Mouse (Mus musculus) cerebellum, postnatal 14 days (tissue): Measurements from ENCODE around the gene Ampd3.

Experiments
- DNase-seq, 2 experiments: peaks; one replicate each; pipeline ENCODE4 v3.0.0; 2021; ENCODE audit warnings: mixed read lengths in 2 of 2

Ampd3 gene

DNA sequence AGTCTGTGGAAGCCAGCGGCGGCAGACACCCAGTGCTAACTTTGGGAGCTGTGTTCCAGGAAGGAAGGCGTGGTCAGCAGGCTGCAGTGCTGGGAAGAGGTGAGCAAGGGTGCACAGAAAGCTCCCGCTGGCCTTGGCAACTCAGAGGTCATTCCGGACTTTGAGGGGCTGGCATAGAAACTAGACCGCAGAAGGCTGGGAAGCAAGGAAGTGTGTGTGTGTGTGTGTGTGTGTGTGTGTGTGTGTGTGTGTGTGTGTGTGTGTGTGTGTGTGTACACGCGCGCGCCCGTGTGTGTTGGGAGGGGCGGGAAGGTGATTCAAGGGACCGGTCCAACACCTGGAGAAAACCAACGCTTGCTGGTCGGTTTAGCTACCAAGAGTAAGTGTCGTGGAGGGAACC is at the start of gene Ampd3:
Gene Ampd3, plus strand, starts transcription at position 206 of the 400 bp plus-strand sequence.
- DNase-seq: peak; percentile 47 to 50

DNA sequence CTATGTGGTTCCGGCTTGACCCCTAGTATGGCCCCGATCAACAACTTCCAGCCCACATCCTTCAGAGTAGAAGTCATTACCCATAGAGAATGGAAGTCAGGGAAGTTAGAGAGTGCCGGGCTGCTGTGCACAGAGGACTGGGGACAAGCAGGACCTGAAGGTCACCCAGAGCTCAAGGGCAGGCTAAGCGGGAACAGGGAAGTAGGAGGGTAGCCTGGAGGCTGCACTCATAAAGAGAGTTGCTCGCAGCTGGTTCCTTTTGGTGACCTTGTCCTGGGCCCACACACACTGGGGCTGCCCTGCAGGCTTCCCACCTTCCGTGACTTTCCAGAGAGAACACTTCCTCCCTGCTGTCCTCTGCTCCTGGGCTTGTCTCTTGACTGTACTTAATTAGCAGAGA is 49.5 kb upstream of the Ampd3 start:
- no peak for DNase-seq

DNA sequence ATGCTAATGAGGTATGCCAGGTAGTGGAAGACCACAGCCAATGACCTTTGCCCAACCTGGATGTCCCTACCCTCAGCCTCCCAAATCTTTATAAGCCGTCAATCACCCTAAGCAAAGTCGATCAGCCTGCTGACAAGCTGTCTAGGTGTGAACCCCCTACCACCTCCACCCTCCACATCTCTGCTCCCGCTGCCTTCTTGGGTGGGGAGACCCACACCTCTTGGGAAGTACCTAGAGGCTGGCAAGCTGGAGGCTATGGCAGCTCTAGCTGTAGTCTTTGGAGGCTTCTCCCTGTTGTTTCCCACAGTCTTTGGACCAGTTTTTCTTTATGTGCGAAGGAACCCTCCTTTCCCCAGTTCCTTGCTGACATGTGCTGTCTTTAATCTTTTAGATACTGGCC is 48.1 kb upstream of the Ampd3 start:
- DNase-seq: no peak

DNA sequence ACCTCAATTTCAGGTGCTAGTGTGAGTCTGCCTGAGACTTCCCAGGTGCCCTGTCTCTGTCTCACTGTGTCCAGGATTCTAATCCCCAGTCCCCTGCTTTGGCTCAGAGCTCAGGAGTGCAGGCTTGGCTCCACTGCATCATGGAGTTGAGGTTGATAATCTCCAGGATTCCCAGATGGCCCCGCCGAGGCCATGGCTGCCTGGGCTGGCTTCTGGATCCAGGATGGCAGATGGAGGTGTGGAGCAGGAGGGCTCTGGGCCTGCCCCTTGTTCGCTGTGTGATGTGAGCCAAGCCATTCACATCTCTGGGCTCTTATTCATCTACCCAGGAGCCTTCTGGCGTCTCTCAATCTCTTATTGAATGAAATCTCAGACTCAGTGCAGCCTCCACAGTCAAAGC is 45.8 kb upstream of the Ampd3 start:
- peak; percentile 74 to 82 for DNase-seq

DNA sequence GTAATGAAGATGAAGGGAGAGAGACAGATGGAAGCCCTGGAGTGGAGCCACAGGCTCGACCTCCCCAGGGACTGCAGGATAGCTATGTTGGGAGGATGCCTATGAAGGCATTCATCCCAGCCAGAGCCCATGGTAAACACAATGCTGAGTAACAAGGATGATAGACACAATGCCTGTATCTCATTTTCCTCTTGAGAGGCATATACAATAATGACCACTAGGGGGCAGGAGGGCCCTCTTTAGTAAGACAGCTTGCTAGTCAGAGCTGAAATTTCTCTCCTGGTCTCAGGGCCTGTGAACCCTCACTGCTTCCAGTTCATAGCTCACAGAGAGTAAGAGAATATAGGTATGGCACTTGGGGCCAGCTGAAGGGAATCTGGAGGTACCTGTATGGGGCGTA is 41.0 kb upstream of the Ampd3 start:
- peak; percentile 82 to 86 for DNase-seq

DNA sequence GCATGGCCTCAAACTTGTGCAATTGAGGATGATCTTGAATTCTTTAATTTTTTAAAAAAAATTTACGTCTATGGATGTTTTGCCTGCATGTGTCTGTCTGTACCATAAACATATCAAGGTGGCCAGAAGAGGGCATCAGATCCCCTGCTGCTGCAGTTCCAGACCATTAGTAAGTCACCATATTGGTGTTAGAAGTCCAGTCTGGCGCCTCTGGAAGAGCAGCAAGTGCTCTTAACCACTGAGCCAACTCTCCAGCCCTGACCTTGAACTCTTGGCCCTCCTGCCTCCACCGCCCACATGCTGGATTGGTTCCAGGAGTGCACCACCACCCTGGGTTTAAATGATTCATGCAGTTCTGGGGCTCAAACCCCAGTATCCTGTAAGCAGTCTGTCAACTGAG is 39.1 kb upstream of the Ampd3 start:
- peak; percentile 28 to 40 for DNase-seq

DNA sequence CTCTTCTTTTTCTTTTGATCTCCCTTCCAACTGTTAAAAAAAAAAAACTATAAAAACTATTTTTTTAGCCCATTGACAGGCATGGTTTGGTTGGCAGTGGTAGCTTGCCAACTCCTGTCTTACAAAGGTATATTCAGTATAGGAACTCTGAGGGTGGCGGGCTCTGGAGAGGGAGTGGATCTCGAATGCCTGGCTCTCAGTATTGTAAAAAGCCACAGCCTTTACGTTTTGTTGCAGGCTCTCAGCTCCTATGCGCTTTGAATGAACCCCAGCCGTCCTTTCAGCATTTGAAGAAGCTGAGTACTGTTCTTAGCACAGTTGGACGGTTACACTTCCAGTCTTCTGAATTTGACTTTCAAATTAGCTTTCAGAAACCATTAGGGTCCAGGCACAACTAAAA is 38.7 kb upstream of the Ampd3 start:
- no peak for DNase-seq

DNA sequence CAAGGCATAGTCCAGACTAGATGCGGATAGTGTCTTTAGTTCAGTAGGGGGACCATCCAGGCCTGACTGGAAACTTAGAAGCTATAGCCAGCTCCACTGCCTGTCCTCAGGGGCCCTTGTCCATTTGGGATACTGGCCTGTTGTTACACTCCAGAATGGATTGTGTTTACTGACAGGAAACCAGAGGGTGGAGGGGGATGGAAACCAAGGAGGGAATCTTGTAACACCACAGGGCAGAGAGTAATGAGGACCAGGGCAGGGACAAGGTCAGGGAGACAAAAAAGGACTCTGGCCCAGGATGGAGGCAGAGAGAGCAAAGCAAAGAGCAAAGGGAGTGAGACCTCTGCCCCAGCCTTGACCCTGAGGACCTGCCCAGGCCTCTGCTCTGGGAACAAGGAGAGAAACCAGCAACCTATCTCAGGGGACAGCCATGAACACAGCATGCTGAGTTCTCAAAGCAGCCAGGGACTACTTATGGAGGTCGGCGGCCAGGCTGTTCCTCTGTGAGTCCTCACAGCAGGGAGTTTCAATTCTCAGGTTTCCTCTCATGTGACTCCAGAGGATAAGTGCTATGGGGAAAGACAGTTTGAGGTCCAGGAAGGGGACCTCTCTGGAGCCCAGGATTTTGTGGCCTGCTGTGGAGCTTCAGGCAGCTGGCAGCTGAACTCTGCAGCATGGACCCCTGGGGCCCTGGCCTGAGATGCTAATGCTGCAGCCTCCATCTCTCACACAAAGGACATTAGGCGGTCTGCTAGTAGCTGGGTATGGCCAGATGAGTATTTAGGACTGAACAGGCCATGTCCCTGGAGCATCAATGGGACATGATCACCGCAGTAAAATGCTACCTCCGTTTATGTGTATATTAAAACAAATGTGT is 36.7 kb upstream of the Ampd3 start:
- DNase-seq: no peak

DNA sequence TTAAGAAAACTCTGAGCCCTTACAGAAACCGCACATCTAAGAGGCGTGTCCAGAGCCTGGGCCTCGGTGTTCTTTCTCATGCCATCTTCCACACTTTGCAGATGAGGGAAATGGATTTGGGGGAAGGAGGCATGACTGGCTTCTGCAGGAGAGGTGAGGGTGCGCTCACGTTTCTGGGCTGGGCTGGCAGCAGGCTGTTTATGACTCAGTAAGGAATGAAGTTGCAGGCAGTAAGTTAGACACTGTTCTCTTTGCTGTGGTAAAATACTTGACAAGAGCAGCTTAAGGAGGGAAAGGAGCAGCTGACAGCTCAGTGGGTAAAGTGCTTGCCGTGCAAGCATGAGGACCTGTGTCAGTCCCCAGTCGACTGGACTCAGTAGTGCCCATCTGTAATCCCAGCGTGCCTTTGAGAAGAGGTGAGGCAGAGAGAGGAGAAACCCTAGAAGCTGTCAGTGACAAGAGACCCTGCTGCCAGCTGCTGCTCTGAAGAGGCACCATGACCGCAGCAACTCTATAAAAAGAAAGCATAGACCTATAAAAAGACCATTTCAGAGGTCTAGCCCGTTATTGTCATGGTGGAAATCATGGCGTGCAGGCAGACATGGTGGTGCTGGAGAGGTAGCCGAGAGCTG is 35.9 kb upstream of the Ampd3 start:
- DNase-seq: no peak

DNA sequence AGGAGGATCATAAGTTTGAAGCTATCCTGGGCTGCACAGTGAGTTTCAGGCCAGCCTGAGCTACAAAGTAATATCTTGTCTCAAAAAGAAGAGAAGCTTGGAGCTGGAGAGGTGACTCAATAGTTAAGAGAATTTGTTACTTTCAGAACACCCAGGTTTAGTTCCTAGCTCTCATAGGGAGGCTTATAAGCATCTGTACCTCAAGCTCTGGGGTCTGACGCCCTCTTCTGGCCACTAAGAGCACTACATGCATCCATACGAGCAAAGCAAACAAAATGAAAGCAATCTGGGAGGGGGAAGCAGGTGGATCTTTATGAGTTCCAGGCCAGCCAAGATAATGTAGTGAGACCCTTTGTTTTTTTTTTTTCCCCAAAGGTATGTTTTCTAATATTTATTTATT is 31.1 kb upstream of the Ampd3 start:
- DNase-seq: no peak

DNA sequence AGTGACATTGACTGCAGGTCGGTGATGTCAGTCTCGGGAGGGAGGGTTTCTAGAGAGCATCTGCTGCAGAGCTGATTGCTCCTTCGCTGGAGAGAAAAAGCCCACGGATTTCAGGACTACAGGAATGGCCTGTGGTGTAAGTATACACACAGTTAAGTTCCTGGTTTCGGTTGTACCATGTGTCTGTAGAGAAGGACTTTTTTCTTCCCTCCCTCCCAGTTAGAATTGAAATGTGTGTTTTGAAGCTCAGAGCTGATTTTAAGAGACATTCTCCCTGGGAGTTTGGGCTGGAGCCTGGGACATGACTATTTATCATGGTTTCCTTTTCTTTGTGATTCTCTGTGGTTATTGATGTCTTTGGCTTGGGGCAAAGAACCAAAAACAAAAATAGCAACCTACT is 28.2 kb upstream of the Ampd3 start:
- DNase-seq: no peak

DNA sequence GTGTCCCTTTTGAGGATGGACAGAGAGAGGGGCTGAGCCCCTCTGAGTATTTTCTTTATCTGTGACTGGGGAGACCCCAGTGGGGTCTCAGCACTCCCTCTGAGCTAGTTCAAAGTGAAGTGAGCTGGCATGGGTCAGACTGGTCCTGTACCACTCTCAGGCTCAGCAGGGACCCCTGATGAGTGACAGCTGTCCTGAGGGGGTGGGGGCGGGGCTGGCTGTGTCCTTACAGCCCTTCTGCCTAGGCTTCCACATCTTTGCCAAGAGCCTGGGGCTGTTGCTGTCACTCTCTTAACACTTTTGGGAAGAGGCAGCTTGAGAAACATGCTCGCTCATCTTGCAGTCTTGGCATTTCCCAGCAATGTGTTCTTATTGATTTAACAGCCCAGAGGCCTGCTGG is 27.8 kb upstream of the Ampd3 start:
- peak; percentile 48 to 55 for DNase-seq

DNA sequence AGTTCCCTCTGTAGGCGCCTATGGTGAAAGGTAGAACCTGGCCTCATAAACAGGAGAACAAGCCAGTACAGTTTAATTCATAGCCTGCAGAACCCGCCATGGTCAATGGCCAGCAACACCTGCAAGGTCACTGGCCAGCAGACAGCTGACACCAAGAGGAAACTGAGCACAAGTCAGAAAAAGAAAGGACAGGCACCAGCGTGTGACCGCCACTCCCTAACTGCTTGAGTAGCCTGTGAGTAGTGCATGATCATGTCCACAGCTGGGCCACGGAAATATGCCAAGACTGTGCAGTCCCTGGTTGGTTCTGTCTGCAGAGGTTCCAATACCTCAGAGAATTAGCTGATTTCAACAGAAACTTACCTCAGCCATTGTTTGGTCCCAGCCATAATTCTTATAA is 26.0 kb upstream of the Ampd3 start:
- no peak for DNase-seq

DNA sequence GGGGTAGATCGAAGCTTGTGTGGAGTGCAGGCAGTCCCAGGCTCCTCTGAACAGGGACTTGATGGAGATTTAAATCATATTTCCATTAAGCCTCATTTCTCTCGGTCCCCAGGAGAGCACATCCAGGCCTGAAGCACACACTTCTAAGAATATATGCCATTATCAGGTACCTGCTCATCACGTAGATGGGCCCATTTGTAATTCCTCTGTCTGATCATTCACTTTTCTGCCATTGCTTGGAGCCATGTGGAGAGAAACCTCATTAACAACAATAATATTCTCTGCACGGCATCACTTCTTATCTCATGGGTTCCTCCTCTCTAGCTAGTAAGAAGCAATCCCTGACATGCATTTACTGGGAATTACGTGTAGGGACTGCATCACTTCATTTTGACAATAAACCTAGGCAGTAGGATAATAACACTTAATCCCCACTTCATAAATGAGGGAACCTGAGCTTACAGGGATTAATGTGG is 21.9 kb upstream of the Ampd3 start:
- no peak for DNase-seq

DNA sequence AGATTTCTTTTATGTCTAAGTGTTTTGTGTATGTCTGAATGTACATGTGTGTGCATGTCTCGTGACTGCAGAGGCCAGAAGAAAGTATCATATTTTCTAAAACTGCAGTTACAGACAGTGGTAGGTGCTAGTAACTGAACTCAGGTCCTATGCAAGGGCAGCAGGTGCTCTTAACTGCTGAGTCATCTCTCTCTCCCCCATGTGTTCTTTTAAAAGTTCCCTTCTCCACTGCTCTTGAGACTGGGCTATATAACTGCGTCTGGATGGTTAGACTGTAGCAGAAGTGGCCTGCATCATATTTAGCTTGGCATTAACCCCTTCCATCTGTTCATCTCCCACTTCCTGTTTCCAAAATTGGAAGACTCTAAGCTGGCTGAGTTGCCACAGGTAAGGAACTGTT is 21.2 kb upstream of the Ampd3 start:
- no peak for DNase-seq

DNA sequence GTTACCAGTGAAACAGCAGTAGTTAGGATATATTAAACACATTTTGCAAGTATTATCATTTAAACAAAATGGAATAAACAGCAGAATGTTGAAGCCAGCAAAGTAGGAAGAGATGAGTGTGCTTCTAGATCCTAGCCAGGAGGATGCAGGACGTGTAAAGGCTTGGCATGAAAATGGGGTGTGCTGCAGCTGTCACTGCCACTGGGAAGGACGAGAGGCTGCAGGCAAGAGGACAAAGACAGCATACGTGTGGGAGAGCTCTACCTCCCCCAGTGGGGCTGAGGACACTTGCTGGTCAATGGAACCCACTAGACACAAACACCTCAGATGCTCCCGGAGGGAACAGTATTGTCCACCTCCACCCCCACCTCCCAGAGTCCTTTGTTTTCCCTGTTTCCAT is 17.2 kb upstream of the Ampd3 start:
- DNase-seq: no peak

DNA sequence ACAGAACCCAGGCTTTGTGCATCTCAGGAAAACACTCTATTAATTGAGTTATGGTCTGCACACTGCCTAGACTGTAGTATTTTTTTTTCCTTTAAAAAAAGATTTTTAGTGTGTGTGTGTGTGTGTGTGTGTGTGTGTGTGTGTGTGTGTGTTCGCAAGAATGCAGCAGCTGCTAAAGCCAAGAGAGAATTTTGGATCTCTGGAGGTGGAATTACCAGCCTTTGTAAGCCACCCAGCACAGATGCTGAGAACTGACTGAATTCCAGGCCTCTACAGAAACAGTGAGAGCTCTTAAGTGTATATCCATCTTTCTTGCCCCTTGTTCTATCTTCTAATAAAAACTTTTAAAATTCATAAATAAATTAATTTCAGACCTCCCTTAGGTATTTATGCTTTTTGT is 16.4 kb upstream of the Ampd3 start:
- DNase-seq: no peak

DNA sequence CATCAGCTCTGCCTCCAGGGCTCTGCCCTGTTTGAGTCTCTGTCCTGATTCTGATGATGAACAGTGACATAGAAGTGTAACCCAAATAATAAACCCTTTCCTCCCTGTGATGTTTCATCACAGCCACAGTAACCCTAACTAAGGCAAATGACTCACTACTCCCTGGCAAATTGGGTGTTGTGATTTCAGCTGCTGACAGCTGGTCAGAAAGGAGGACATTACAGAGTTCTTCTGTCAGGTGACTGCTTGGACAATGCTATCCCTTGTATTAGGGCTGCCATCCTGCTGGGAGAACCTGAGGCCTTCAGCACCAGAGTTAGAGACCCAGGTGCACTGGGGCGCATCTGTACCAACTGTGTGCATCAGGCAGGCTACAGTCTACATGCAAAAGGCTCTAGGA is 14.7 kb upstream of the Ampd3 start:
- no peak for DNase-seq

DNA sequence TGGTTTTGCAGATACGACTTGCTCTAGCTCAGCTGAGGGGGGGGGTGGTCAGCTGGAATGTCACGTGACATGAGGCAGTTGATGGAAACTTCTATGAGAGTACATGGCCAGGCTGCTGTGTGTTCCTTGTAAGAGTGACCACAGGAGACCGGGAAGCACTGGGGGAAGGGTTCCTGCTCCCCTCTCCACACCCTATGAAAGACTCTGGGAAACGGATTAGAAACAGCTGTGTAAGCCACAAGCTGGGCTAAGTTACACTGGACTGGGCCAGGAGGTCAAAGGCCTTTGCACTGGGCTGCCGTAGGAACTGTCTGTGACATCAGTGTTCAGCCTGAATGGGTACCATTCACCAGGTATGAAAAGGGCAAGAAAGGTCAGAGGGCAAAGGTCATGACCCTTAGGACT is 14.1 kb upstream of the Ampd3 start:
- DNase-seq: no peak

DNA sequence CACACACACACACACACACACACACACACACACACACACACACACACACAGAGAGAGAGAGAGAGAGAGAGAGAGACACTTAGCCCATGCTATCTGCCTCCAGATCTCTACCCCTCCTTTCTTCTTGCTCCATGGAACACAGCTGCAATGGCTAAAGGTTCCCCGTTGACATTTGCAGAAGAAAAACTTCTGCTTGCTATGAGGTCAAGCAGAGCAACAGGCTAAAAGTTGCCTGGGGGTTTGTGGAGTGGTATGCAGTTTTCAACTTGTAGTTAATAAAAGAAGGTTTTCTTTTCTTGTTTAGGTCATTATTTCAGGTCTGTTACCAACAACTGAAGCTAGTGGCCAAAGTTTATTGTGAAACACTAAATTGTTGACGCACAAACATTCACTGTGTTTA is 11.6 kb upstream of the Ampd3 start:
- no peak for DNase-seq

DNA sequence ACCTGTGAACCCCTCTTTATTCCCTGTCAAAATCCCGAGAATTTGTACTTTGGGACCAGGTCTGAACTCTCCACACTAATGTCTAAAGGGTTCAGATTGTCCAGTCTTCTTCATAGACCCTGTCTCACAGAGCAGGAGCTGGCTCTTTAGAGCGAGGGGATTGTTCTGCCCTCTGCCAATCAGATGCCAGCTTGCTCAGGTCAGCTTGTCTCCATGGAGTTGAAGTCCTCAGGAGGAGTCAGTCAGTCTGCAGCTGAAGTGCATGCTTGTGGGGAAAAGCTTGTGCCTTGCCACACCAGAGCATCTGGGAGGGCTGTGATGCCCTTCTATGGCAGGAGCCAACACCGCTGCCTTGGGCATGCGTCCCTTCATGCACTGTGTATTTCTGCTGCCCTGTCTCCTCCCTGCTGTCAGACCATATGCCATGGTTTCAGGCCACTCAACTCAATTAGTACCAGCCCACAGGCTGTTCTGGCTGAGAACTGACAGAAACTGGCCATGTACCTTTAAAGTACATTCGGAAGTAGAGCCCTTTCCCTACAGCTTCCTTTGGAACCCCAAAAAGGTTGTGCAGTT is 5.3 kb upstream of the Ampd3 start:
- DNase-seq: peak; percentile 77 to 88

DNA sequence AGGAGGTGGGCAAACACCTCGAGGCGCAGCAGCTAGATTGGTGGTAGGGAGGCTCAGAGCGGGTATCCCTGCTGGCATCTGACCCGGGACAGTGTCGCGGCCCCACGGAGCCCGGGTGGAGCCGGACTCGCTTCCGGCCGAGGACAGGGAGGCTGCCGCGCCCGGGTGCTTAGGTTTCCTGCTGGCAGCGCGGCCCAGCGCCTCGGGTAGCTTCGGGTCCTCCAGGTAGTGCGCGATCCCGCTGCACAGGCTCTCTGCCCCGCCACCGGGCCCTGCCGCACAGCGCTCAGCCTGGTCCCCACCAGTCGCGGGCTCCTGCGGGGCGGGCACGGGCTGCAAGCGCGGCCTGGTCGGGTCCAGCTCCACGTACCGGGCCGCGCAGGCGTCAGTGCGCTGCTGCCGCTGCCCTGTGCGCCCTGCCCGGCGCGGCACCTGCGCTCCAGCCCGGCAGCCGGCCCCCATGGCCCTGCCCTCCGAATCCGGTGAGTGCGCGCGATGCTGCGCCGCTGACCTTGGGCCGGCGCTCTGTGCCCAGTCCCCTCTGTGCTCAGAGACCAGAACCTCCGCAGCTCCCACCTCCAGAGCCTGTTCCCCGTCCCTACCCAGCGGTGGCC is 552 bp downstream of the Ampd3 start:
- DNase-seq: peak; percentile 65

DNA sequence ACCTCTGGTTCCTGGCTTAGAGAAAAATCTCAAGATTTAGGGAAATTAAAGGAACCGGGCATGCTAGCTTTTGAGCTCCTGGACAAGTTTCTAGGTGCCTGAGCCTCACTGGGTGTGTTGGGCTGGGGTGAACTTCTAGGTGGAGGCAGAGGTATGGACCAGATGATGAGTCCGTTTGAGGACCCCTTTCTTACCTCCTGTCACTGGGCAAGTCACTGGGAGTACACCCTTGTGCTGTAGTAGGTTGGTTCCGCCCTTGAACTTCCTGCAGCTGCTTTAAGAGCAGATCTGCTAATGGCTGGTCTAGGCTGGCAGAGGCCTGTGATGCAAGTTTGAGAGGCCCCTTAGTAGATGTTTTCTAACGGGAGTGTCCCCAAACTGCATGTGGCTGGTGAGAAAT is 1.1 kb downstream of the Ampd3 start:
- peak in 1 of 2 experiments; percentile 22 for DNase-seq

DNA sequence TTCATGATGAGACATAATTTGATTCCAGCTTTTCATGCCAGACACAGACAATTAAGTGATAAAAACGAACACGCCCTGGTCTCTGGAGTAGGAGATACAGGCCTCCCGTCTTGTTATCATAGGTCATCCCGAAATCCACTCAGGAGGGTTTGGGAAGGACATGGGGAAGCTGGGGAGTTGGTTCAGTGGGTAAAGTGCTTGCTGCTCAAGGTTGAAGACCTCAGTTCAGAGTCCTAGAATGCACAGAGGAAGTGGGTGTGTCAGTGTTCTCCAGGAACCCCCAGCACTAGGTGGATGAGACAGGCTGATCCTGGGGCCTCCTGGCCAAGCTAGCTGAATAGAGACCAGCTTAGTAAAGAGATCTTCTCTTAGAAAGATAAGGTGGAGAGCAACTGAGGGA is 2.9 kb downstream of the Ampd3 start:
- DNase-seq: no peak
